Mouse (Mus musculus): ENCODE data around the gene Fat3. TPM values are rescaled to one million over a fixed set of nuclear protein-coding genes. Genes with fewer than 3 reads are reported as not detected.

Gene Fat3
- polyA plus RNA-seq, 1 experiment from 2014 or later: 0.93 TPM

DNA sequence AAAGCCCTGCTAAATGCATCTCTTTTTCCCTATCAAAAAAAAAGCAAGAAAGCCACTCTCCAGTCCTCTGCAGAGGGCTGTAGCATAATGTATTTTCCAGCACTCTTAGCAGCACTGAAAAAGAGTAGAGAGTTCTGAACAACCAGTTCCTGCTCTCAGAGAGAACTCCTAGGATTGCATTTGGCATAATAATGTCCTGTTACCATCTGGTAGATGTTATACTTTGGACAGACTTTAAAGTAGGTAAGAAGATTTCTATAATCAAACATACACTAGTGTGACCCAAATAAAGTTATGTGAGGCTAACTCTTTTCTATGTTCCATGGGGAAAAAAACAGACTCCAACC is 230.3 kb downstream of the Fat3 start:
- TF ChIP-seq EP300 (optimal IDR thresholded peaks at IDR 0.05) (no peak), CTCF (IDR thresholded peaks at IDR 0.05; ENCODE audit: low read depth) (no peak)
- no peaks in the 10 kb centered on the region for H3K9me3 ChIP-seq (ENCODE audit: control insufficient read depth, low read length)
- H3K27ac ChIP-seq (replicated peaks): no peak overlapping the region
- H3K4me1 ChIP-seq (replicated peaks; ENCODE audit: control insufficient read depth, insufficient read depth): no peaks in the 10 kb centered on the region
- ATAC-seq (ENCODE audit: low FRiP score, low TSS enrichment) (no peak), DNase-seq (ENCODE audit: low spot score) (no peak)
- no peaks in the 10 kb centered on the region for H3K27me3 ChIP-seq (ENCODE audit: control insufficient read depth, insufficient read depth, low read length)
- no peak overlapping the region for H3K4me3 ChIP-seq (ENCODE audit: low read depth, low read length)
- no peak overlapping the region for H3K9ac ChIP-seq (ENCODE audit: low read length)
- H3K36me3 ChIP-seq (ENCODE audit: control insufficient read depth, insufficient read depth, low read length): no peaks in the 10 kb centered on the region
- no peak overlapping the region for H3K4me2 ChIP-seq (replicated peaks; ENCODE audit: low read depth)

DNA sequence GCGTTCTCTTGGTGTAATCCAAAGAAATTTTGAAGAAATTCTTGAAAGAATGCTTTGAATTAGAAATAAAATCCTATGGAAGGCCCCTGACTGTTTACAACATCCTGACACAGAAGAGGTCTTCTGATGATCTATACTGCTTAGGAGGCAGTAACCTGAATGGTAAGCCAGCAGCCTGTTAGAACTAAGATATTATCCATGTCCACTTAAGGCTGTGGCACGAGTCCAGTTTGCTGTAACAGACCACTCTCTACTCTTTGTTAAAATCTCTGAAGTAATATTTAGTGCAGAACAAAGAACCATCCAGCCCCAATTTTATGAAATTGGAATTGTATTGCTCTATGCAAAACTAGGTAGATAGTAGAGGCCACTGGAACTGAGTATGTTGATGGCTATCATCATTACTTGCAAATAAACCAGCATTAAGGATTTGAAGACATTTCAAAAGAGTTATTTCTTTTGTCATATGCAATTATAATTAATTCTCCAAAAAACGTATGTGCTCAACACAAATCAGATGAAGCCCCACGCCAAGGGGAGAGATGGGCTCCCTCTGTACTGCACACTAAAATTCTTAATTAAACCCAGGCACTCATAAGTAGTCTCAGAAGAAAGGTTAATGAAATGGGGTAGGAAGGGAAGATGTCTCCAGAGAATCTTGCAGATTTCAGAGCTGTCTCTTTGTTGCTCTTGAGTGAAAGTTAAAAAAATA is 230.9 kb downstream of the Fat3 start:
- Histone ChIP-seq H3K9me3 (ENCODE audit: control insufficient read depth, low read length) (no peaks in the 10 kb centered on the region), H3K27ac (replicated peaks) (no peak overlapping the region), H3K4me1 (replicated peaks; ENCODE audit: control insufficient read depth, insufficient read depth) (no peaks in the 10 kb centered on the region), H3K36me3 (ENCODE audit: control insufficient read depth, insufficient read depth, low read length) (no peaks in the 10 kb centered on the region), H3K9ac (ENCODE audit: low read length) (no peak overlapping the region), H3K4me3 (ENCODE audit: low read depth, low read length) (no peak overlapping the region), H3K27me3 (ENCODE audit: control insufficient read depth, insufficient read depth, low read length) (no peaks in the 10 kb centered on the region), H3K4me2 (replicated peaks; ENCODE audit: low read depth) (no peak overlapping the region)
- ATAC-seq (ENCODE audit: low FRiP score, low TSS enrichment): no peak
- no peak for TF ChIP-seq CTCF (IDR thresholded peaks at IDR 0.05; ENCODE audit: low read depth)
- no peak for TF ChIP-seq EP300 (optimal IDR thresholded peaks at IDR 0.05)
- DNase-seq (ENCODE audit: low spot score): no peak
- 64% methylated on average over 4 of the region's 4 CpGs for WGBS

DNA sequence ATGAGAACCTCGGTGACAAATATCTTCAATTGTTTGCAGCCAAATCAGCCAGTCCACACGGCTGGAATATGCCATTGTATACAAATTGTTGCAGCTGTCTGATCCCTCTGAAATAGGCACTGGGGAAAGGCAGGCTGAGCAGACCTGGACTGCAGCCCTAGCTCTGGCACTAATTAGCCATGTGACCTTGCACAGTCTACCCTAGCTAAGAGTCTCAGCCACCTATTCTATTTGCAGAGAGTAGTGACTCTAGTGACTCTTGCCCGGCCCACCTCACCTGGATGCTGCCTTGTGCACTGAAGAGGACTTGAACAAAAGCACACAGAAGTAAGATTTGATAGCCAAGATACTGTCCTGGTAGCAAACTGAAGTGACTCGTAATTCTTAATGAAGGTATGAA is 235.6 kb downstream of the Fat3 start:
- WGBS: 60% methylated on average over 4 of the region's 4 CpGs
- ATAC-seq (ENCODE audit: low FRiP score, low TSS enrichment): no peak
- TF ChIP-seq EP300 (optimal IDR thresholded peaks at IDR 0.05): no peak
- no peak for TF ChIP-seq CTCF (IDR thresholded peaks at IDR 0.05; ENCODE audit: low read depth)

DNA sequence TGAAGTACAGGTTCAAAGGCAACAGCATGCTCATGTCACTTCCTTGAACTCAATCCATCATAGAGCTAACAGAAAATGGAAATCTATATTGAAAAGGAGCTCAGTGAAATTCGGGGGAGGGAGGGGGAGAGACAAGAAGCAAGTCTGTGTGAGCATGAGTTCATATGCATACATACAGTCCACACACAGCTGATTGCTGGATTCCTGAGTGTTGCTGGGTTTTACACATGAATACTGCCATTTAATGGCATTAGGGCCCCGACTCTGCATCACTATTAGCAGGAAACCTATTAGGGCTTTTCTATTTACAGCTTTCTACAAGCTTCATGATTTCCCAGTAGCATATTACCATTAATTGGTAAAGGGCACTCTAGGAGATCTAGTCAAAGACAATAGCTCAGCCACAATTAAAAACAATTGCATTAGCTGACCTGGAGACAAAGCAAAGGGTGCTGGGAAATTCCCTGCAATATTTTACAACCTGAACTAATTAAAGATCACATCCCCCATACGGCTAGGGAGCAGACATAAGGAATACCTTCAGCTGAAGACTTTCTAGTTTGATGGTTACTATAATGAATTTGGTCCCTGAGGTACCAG is 243.7 kb downstream of the Fat3 start:
- ATAC-seq (ENCODE audit: low FRiP score, low TSS enrichment): no peak
- TF ChIP-seq EP300 (optimal IDR thresholded peaks at IDR 0.05) (no peak), CTCF (IDR thresholded peaks at IDR 0.05; ENCODE audit: low read depth) (no peak)

More for the DNA sequence above, 235.6 kb downstream of the Fat3 start:
- no peaks in the 10 kb centered on the region for H3K4me1 ChIP-seq (replicated peaks; ENCODE audit: control insufficient read depth, insufficient read depth)
- no peak overlapping the region for H3K9ac ChIP-seq (ENCODE audit: low read length)
- no peaks in the 10 kb centered on the region for H3K27me3 ChIP-seq (ENCODE audit: control insufficient read depth, insufficient read depth, low read length)
- H3K27ac ChIP-seq (replicated peaks): no peak overlapping the region
- no peak overlapping the region for H3K4me3 ChIP-seq (ENCODE audit: low read depth, low read length)
- no peak overlapping the region for H3K4me2 ChIP-seq (replicated peaks; ENCODE audit: low read depth)
- DNase-seq (ENCODE audit: low spot score): no peak
- H3K9me3 ChIP-seq (ENCODE audit: control insufficient read depth, low read length): no peaks in the 10 kb centered on the region
- H3K36me3 ChIP-seq (ENCODE audit: control insufficient read depth, insufficient read depth, low read length): no peaks in the 10 kb centered on the region

DNA sequence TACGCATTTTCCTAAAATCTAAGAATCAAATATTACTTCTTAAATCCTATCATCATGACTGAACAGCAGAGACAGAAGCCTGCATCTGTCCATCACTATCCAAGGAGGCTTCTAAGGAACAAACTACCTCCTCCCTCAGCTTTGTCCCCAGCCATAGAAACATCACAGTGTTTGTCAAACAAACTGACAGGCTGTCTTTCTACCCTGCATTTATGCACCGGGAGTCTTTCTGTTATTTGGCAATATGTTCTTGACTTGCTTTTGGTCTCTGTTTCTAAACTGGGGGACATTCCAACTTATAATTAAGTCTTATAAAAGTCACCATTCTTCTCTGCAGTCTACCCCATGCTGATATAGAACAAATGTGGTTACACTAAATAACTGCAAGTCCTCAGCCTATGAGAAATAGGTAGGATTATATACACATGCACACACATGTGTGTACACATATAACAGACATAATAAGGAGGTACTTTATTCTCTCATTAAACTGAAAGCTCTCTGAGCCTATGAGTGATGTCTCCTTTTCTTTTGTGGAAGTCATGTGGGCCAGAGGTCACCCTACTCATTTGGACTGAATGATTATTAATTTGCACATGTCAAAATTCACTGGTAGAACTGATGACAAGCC is 244.4 kb downstream of the Fat3 start:
- ATAC-seq (ENCODE audit: low FRiP score, low TSS enrichment) (no peak), DNase-seq (ENCODE audit: low spot score) (no peak)
- TF ChIP-seq CTCF (IDR thresholded peaks at IDR 0.05; ENCODE audit: low read depth): no peak
- no peak for TF ChIP-seq EP300 (optimal IDR thresholded peaks at IDR 0.05)
- Histone ChIP-seq H3K4me3 (ENCODE audit: low read depth, low read length) (no peak overlapping the region), H3K9me3 (ENCODE audit: control insufficient read depth, low read length) (no peaks in the 10 kb centered on the region), H3K9ac (ENCODE audit: low read length) (no peak overlapping the region), H3K4me1 (replicated peaks; ENCODE audit: control insufficient read depth, insufficient read depth) (no peaks in the 10 kb centered on the region), H3K36me3 (ENCODE audit: control insufficient read depth, insufficient read depth, low read length) (no peaks in the 10 kb centered on the region), H3K4me2 (replicated peaks; ENCODE audit: low read depth) (no peak overlapping the region), H3K27ac (replicated peaks) (no peak overlapping the region), H3K27me3 (ENCODE audit: control insufficient read depth, insufficient read depth, low read length) (no peaks in the 10 kb centered on the region)
- 72% methylated on average over 2 of the region's 2 CpGs for WGBS

More for the DNA sequence above, 243.7 kb downstream of the Fat3 start:
- Histone ChIP-seq H3K27me3 (ENCODE audit: control insufficient read depth, insufficient read depth, low read length) (no peaks in the 10 kb centered on the region), H3K4me3 (ENCODE audit: low read depth, low read length) (no peak overlapping the region), H3K9ac (ENCODE audit: low read length) (no peak overlapping the region), H3K27ac (replicated peaks) (no peak overlapping the region), H3K36me3 (ENCODE audit: control insufficient read depth, insufficient read depth, low read length) (no peaks in the 10 kb centered on the region), H3K9me3 (ENCODE audit: control insufficient read depth, low read length) (no peaks in the 10 kb centered on the region), H3K4me2 (replicated peaks; ENCODE audit: low read depth) (no peak overlapping the region), H3K4me1 (replicated peaks; ENCODE audit: control insufficient read depth, insufficient read depth) (no peaks in the 10 kb centered on the region)
- WGBS: 76% methylated on average over 3 of the region's 3 CpGs
- no peak for DNase-seq (ENCODE audit: low spot score)

DNA sequence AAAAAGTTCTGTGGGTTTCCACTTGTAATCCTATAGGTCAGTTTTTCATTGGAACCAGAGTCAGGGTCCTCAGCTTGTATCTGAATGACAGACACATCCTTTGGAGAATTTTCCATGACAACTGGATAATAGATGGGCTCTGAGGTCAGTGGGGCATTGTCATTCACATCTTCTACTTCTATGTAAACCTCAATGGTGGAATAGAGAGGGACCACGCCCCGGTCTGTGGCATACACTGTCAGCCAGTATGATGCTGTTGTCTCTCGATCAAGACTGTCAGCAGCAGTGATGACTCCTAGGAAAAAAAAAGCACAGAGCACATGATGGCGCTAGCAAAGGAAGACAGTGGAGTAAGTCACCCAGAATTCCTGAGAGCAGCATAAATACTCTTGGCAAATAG is 254.3 kb downstream of the Fat3 start:
- ATAC-seq (ENCODE audit: low FRiP score, low TSS enrichment): no peak
- Histone ChIP-seq H3K4me3 (ENCODE audit: low read depth, low read length) (no peak overlapping the region), H3K4me1 (replicated peaks; ENCODE audit: control insufficient read depth, insufficient read depth) (no peaks in the 10 kb centered on the region), H3K9me3 (ENCODE audit: control insufficient read depth, low read length) (no peaks in the 10 kb centered on the region), H3K27ac (replicated peaks) (no peak overlapping the region), H3K36me3 (ENCODE audit: control insufficient read depth, insufficient read depth, low read length) (no peaks in the 10 kb centered on the region), H3K27me3 (ENCODE audit: control insufficient read depth, insufficient read depth, low read length) (no peaks in the 10 kb centered on the region), H3K4me2 (replicated peaks; ENCODE audit: low read depth) (no peak overlapping the region), H3K9ac (ENCODE audit: low read length) (no peak overlapping the region)
- WGBS: 83% methylated on average over 4 of the region's 4 CpGs
- no peak for TF ChIP-seq CTCF (IDR thresholded peaks at IDR 0.05; ENCODE audit: low read depth)
- no peak for TF ChIP-seq EP300 (optimal IDR thresholded peaks at IDR 0.05)
- DNase-seq (ENCODE audit: low spot score): no peak
